Mouse (Mus musculus) liver, embryonic 14.5 days (tissue): ENCODE data around the gene Sbno1.

Experiments
- CTCF ChIP-seq: IDR thresholded peaks from 2 replicates; pipeline ENCODE4 v1.5.1; 2016; ENCODE audit warnings: antibody characterized with exemption, low read depth, control low read depth
- EP300 ChIP-seq: IDR thresholded peaks from 2 replicates; pipeline ENCODE4 v1.6.1; 2016; ENCODE audit warnings: antibody characterized with exemption, low read depth

GRCm38 (mm10) chr5:124418903-124419302 is 6.9 kb downstream of the Sbno1 start:
- no peak for TF ChIP-seq CTCF
- TF ChIP-seq EP300: peak; percentile 56
